Mouse (Mus musculus) lung, embryonic 16.5 days (tissue): ENCODE data around the gene Gm17409. TPM values are rescaled to one million over a fixed set of nuclear protein-coding genes. Genes with fewer than 3 reads are reported as not detected.

Source experiments
- ATAC-seq: fragments of 200-750 bp; cut with Nextera tagmentation; 2 replicates; pipeline ENCODE4 v1.8.0; 2017; ENCODE audit warnings: low read depth, mild to moderate bottlenecking, moderate library complexity
- H3K27ac ChIP-seq: fragments of 300-500 bp; sonication (generic); 2 replicates; pipeline ENCODE4 v1.5.1; 2014; ENCODE audit warnings: mild to moderate bottlenecking, control low read depth, low read length
- H3K27me3 ChIP-seq: fragments of 300-500 bp; sonication (generic); 2 replicates; pipeline ENCODE4 v1.6.1; 2014; ENCODE audit warnings: low read depth, low read length, mixed read lengths; ENCODE audit not compliant: control insufficient read depth, insufficient read depth
- H3K36me3 ChIP-seq: fragments of 300-500 bp; sonication (generic); 2 replicates; pipeline ENCODE4 v1.6.1; 2014; ENCODE audit warnings: low read length; ENCODE audit not compliant: control insufficient read depth, insufficient read depth
- H3K4me1 ChIP-seq: fragments of 300-500 bp; sonication (generic); replicated peaks from 2 replicates; pipeline ENCODE4 v1.6.1; 2014; ENCODE audit warnings: low read length, mixed read lengths; ENCODE audit not compliant: control insufficient read depth, insufficient read depth
- H3K4me2 ChIP-seq: fragments of 300-500 bp; sonication (generic); 2 replicates; pipeline ENCODE4 v1.6.1; 2014; ENCODE audit warnings: low read depth, low read length, control low read depth
- H3K4me3 ChIP-seq: fragments of 300-500 bp; sonication (generic); 2 replicates; pipeline ENCODE4 v1.5.1; 2014; ENCODE audit warnings: mild to moderate bottlenecking, low read length, control low read depth
- H3K9ac ChIP-seq: fragments of 300-500 bp; sonication (generic); 2 replicates; pipeline ENCODE4 v1.6.1; 2014; ENCODE audit warnings: low read length, control low read depth
- H3K9me3 ChIP-seq: fragments of 300-500 bp; sonication (generic); 2 replicates; pipeline ENCODE4 v1.6.1; 2016; ENCODE audit warnings: low read length; ENCODE audit not compliant: control insufficient read depth
- WGBS: fragments of 180-500 bp; shearing (Covaris S2); extraction: QIAGEN DNeasy Blood & Tissue Kit; methylation state at CpG from one replicate; pipeline ENCODE4 v1.1.7; 2014; 5-methylcytosine and 5-hydroxymethylcytosine counted together
- polyA plus RNA-seq: library from polyadenylated mRNA; unstranded; fragments of >200 nt; fragmentation: Nextera tagmentation; extraction: Ambion mirVana; gene quantifications from 2 replicates; pipeline ENCODE4 v1.2.1, GENCODE M21; 2015

The Gm17409 gene
- polyA plus RNA-seq, 1 experiment from 2014 or later, result not detected

DNA sequence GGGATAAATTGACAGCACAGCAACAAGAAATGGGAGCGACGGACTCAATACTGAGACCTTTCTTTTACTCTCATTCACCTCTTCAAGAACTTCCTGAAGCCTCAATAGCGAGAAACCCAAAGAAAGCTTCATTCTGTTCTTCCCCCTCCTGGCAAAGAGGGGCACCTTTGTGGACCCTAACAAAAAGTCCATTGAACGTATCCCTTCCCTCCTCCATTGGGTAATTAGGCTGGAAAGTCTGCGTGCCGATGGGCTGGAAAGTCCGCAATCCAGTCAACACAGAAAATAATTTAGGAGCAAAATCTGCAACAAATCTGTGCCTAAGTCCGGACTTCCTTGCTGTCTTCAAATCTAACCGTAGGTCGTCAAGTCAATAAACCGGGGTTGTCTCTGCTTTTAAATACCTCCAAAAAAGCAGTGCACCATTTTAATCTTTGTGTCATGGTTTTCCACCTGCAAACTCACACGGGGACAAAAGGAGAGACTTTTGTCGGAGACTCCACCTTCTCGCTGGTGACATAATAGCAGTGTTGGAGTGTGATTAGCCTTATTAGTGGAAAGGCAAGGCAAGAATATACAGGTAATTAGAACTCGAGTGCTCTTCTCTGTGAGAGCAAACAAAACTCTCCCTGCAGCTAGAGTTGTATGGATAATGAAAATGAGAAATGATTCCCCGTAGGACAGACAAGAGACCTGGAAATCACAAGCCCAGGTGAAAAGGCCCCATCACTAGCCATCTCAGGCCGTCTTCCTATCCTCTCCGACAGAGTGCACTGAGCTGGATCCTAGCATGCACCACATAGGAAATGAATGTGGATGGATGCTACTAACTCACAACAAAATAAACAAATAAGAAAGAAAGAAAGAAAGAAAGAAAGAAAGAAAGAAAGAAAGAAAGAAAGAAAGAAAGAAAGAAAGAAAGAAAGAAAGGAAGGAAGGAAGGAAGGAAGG lies 24.0 kb downstream of the Gm17409 start:
- peaks cover 5% of the 10 kb centered on the region for H3K4me1 ChIP-seq
- H3K9ac ChIP-seq, result no peak overlapping the region
- no peak overlapping the region for H3K27ac ChIP-seq
- no peak for ATAC-seq
- WGBS, result 86% methylated on average over 18 of the region's 18 CpGs
- H3K4me3 ChIP-seq, result no peak overlapping the region
- no peaks in the 10 kb centered on the region for H3K36me3 ChIP-seq
- no peaks in the 10 kb centered on the region for H3K27me3 ChIP-seq
- no peak overlapping the region for H3K4me2 ChIP-seq
- no peaks in the 10 kb centered on the region for H3K9me3 ChIP-seq

DNA sequence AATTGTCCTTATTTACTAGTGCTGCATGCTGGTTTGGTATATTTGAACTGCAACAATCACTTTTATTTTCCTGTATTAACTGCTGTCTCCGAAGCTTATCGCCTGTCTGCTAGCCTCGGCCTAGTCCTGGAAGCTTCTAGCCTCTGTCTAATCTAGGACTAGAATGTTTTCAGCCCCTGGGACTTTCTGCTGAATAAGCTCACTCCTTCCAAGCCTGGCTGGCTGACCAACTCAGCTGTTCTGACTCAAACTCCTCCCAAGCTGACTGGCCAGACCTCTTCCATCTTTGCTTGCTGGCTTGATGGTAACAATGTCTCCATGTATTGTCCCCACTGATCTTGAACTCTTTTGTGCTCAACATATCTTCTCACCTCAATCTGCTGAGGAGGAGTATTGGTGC lies 25.4 kb downstream of the Gm17409 start:
- no peak overlapping the region for H3K27ac ChIP-seq
- H3K4me2 ChIP-seq, result no peak overlapping the region
- H3K27me3 ChIP-seq, result no peaks in the 10 kb centered on the region
- no peak overlapping the region for H3K4me3 ChIP-seq
- H3K9me3 ChIP-seq, result no peaks in the 10 kb centered on the region
- H3K4me1 ChIP-seq, result no peaks in the 10 kb centered on the region; the same call in 1 of the 2 replicates
- WGBS, result 84% methylated on average over 3 of the region's 3 CpGs
- no peaks in the 10 kb centered on the region for H3K36me3 ChIP-seq
- no peak overlapping the region for H3K9ac ChIP-seq
- ATAC-seq, result no peak

DNA sequence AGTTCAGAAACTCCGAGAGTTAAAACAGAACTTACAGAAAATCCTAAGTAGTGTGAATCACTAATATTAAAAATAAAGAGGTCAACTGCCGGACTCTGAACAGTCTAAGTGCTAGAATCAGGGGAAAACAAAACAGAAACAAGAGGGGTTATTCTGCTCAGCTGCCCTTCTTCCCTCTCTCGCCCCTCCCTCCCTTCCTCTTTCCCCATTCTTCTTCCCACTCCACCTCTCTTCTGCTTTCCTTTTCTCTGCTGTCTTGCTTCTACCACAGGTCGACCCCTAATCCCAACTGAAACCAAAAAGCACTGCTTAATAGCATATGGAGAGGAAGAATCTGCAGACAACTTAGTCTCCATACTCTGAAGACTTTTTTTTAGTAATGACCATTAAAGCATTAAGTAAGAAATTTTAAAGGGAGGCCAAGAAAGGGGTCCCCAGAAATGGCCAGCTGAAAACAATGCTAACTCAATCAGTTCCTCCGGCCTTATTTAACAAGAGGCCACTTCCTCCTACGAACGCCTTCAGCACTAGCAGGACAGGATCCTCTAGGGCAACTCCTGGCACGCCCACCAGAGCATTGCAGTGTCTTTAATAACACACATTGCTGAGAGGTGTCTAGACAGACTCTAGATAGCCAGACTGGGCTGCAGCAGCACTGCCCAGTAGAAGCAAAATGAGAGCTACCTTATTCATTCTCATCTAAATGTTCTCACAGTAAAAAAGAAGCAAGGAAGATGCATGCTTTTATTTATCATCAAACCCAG lies 26.9 kb downstream of the Gm17409 start:
- H3K4me1 ChIP-seq, result no peaks in the 10 kb centered on the region; the same call in 1 of the 2 replicates
- no peak overlapping the region for H3K4me2 ChIP-seq
- H3K9me3 ChIP-seq, result no peaks in the 10 kb centered on the region
- no peaks in the 10 kb centered on the region for H3K36me3 ChIP-seq
- WGBS, result 62% methylated on average over 8 of the region's 8 CpGs
- H3K9ac ChIP-seq, result no peak overlapping the region
- no peak overlapping the region for H3K27ac ChIP-seq
- H3K27me3 ChIP-seq, result no peaks in the 10 kb centered on the region
- H3K4me3 ChIP-seq, result no peak overlapping the region
- ATAC-seq, result no peak

DNA sequence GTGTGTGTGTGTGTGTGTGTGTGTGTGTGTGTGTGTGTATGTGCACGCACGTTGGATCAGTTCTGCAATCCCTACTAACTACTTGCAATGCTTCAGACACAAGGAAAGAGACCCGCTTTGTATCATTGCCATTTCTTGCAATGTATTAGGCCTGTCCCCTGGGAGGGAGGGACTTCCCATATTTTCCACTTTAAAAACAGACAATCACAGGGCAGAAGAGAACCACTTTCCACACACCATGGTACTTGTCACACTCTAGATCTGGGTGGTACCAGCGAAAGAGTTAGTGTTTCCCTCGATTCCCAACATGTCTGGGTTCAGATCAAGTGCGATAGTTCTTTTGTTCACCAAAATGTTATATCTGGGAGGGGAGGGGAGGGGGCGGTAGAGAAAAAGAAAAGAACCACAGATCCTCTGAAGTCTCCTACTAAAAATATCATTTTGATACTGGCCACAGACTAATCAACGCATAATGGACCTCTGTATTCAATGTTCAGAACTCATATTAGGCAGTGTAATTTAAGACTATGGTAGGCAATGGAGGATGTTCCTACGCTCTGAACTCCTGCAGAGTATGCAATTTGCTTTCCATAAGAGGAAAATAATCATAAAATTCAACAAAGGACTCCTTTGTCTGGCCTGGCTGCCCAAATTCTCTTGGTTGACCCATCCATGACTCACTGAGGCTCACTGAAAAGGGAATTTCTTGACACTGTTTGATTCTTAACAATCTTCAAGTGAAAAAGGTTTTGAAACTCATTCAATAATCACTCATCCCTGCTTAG lies 35.6 kb downstream of the Gm17409 start:
- no peaks in the 10 kb centered on the region for H3K9me3 ChIP-seq
- no peaks in the 10 kb centered on the region for H3K27me3 ChIP-seq
- 0 out of 2 replicates have a peak, but pooled peaks cover 5% of the 10 kb centered on the region for H3K4me1 ChIP-seq
- WGBS, result 89% methylated on average over 9 of the region's 9 CpGs
- no peaks in the 10 kb centered on the region for H3K36me3 ChIP-seq
- ATAC-seq, result no peak
- H3K27ac ChIP-seq, result no peak overlapping the region
- no peak overlapping the region for H3K4me2 ChIP-seq
- H3K9ac ChIP-seq, result no peak overlapping the region
- H3K4me3 ChIP-seq, result no peak overlapping the region

DNA sequence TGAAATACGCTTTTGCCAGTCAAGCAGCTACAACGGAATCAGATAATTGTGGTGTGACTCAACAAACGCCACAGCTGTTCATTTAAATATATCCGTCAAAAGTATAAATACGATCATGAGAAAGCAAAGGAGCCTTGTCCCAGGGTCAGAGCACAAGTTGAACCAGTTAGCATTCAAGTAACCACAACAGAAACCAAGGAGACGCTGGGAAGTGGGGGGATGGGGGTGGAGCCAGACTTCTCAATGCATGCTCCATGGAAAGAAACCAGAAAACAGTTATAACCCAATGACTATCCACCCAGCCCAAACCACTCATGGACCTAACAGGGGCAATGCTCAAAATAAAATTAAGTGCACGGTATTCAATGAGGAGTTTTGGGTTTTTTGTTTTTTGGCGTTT lies 40.3 kb downstream of the Gm17409 start:
- Histone ChIP-seq H3K4me1 (0 out of 2 replicates have a peak, but pooled peaks cover 5% of the 10 kb centered on the region), H3K27me3 (no peaks in the 10 kb centered on the region), H3K27ac (no peak overlapping the region), H3K9ac (no peak overlapping the region), H3K4me3 (no peak overlapping the region), H3K4me2 (peak overlapping the region; percentile 11; the same call in 1 of the 2 replicates), H3K36me3 (no peaks in the 10 kb centered on the region), H3K9me3 (no peaks in the 10 kb centered on the region)
- ATAC-seq, result no peak
- 65% methylated on average over 8 of the region's 8 CpGs for WGBS

DNA sequence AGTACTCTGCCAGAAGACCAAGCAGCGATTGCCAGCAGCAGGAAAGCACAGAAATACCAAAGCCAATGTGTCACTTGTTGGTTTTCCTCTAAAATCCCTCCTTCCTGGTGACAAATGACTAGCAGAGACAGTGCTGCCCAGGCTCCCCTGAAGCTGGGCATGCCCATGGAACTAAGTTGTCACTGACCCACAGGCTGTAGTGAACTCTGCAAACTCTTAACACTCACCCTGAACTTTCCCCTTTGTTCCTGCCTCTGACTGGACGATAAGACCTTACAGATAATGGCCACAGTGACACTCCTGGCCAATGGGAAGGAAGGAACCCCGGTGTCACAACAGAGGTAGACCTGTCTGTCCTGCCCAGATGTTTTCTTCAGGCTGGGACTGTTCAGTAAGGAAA lies 43.3 kb downstream of the Gm17409 start:
- Histone ChIP-seq H3K4me3 (no peak overlapping the region), H3K27ac (no peak overlapping the region), H3K9ac (no peak overlapping the region), H3K4me2 (no peak overlapping the region), H3K27me3 (no peaks in the 10 kb centered on the region), H3K36me3 (no peaks in the 10 kb centered on the region), H3K4me1 (peaks cover 23% of the 10 kb centered on the region), H3K9me3 (no peaks in the 10 kb centered on the region)
- no peak for ATAC-seq
- WGBS, result 55% methylated on average over 3 of the region's 3 CpGs

DNA sequence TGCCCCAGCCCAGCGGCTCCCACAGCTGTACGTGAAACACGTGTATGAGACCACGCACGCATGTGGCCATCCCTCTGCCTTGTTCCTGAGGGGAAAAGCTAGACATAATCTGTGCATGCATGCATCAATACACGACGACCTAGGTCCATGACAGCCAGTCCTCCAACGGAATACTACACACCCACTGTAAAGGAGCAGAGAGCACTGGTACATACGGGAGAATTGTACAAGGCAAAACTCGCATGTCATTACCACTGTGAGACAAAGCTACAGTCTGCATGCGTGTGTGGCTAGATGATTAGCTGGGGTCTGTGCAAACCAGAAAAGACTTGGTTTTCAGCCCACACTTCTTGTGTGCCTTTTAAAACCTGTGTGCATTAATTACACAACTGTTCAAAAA lies 44.6 kb downstream of the Gm17409 start:
- H3K27me3 ChIP-seq, result no peaks in the 10 kb centered on the region
- H3K9ac ChIP-seq, result no peak overlapping the region
- H3K27ac ChIP-seq, result no peak overlapping the region
- no peaks in the 10 kb centered on the region for H3K36me3 ChIP-seq
- H3K4me1 ChIP-seq, result peaks cover 23% of the 10 kb centered on the region
- no peak overlapping the region for H3K4me3 ChIP-seq
- 95% methylated on average over 11 of the region's 11 CpGs for whole genome bisulfite sequencing
- no peak overlapping the region for H3K4me2 ChIP-seq
- H3K9me3 ChIP-seq, result no peaks in the 10 kb centered on the region
- no peak for ATAC-seq

DNA sequence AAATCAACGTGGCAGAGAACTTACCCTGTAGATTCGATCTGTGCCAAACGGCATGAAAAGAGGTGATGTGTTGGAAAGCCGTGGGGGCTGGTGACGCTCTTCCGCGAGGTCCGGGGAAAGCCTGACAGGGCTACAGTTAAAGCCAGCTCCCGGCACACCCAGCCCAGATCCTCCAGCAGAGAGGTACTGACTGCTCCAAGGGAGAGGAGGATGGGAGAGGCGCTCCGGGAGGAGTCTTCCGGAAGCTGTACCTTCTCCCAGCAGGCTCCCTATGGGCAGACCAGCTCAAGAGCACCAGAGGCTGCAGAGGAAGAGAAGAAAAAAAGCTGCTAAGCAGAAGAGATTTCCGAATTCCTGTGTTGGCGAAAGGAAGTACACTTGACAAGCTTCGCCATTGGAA lies 46.1 kb downstream of the Gm17409 start:
- Histone ChIP-seq H3K4me1 (peaks cover 19% of the 10 kb centered on the region), H3K36me3 (no peaks in the 10 kb centered on the region), H3K27ac (no peak overlapping the region; the same call in 1 of the 2 replicates), H3K4me3 (peak overlapping the region; percentile 19), H3K4me2 (peak overlapping the region; percentile 49), H3K27me3 (no peaks in the 10 kb centered on the region), H3K9ac (peak overlapping the region; percentile 31), H3K9me3 (no peaks in the 10 kb centered on the region)
- ATAC-seq, result peak; percentile 44
- 17% methylated on average over 15 of the region's 15 CpGs for WGBS
